Mouse (Mus musculus) Patski (cell line): ENCODE measurements at regions not wholly inside any gene's neighbourhood (a gene's known extent, or its start where the extent isn't known, plus 50 kb on each side); places are given as distances from the start of the nearest gene placed in this dataset.

Experiments used
- ATAC-seq: fragments of 100-300 bp; one replicate; pipeline ENCODE4 v1.8.0; 2021
- CTCF ChIA-PET: fragments of 350-600 bp; sonication (Branson Sonifier 250); formaldehyde crosslinking; loops from one replicate; lab custom pipeline; 2022; ENCODE audit warnings: inconsistent platforms; lab: Charles Lee
- POLR2A ChIA-PET: fragments of 350-600 bp; sonication (Branson Sonifier 250); formaldehyde crosslinking; loops from one replicate; lab custom pipeline; 2022; ENCODE audit warnings: antibody characterized with exemption, inconsistent platforms; lab: Charles Lee
- DNase-seq: peaks from one replicate; pipeline ENCODE4 v3.0.0-alpha.2; 2011; ENCODE audit warnings: low read depth, low spot score
- H3K27me3 ChIP-seq: fragments of 371-371 bp; one replicate; pipeline ENCODE4 v1.5.1; 2021
- CTCF ChIP-seq: fragments of 100-300 bp; IDR thresholded peaks from one replicate; pipeline ENCODE4 v1.5.1; 2021
- in situ Hi-C: fragments of 300-500 bp; cut with MboI; formaldehyde crosslinking; loops from 3 replicates; pipeline ENCODE4 v1.11.1; 2018; ENCODE audit warnings: low pct_unique_long_range_greater_than_20kb, mixed read lengths

GRCm38 (mm10) chr4:9065981-9066815 is 827.4 kb upstream of the Car8 start:
- in situ Hi-C loops, result no loop called here
- DNase-seq, result no peak
- POLR2A ChIA-PET, result no interaction called here
- no peak for TF ChIP-seq CTCF
- CTCF ChIA-PET, result interaction anchor here (1.2 kb wide), 1 partner anchor 18 kb away, joined by 3 read pairs; no protein-coding TSS in a partner anchor
- no peak for ATAC-seq
- H3K27me3 ChIP-seq, result no peaks in the 10 kb centered on the region

GRCm38 (mm10) chr4:9061941-9062340 is 823.1 kb upstream of the Car8 start:
- DNase-seq (no peak), ATAC-seq (no peak)
- CTCF ChIA-PET, result no interaction called here
- H3K27me3 ChIP-seq, result no peaks in the 10 kb centered on the region
- in situ Hi-C loops, result no loop called here
- TF ChIP-seq CTCF, result no peak
- POLR2A ChIA-PET, result no interaction called here

- ATAC-seq, result no peak
Observed at GRCm38 (mm10) chr4:9060221-9060620, 821.4 kb upstream of the Car8 start.

GRCm38 (mm10) chr4:9057676-9058075 is 818.8 kb upstream of the Car8 start:
- DNase-seq (no peak), ATAC-seq (no peak)
- TF ChIP-seq CTCF, result no peak
- CTCF ChIA-PET, result no interaction called here
- in situ Hi-C loops, result no loop called here
- POLR2A ChIA-PET, result no interaction called here
- no peaks in the 10 kb centered on the region for H3K27me3 ChIP-seq

More at GRCm38 (mm10) chr4:9060221-9060620, 821.4 kb upstream of the Car8 start:
- no peaks in the 10 kb centered on the region for H3K27me3 ChIP-seq
- POLR2A ChIA-PET, result no interaction called here
- DNase-seq, result no peak
- in situ Hi-C loops, result no loop called here
- TF ChIP-seq CTCF, result no peak
- CTCF ChIA-PET, result no interaction called here

- no peak for TF ChIP-seq CTCF
Observed at GRCm38 (mm10) chr4:9057113-9057512, 818.3 kb upstream of the Car8 start.

GRCm38 (mm10) chr4:9055876-9056275 is 817.0 kb upstream of the Car8 start:
- in situ Hi-C loops, result no loop called here
- DNase-seq (no peak), ATAC-seq (no peak)
- ChIA-PET CTCF (interaction anchor here (1.2 kb wide), 1 partner anchor 10 kb away, joined by 3 read pairs; no protein-coding TSS in a partner anchor), POLR2A (no interaction called here)
- no peaks in the 10 kb centered on the region for H3K27me3 ChIP-seq
- TF ChIP-seq CTCF, result no peak

More at GRCm38 (mm10) chr4:9057113-9057512, 818.3 kb upstream of the Car8 start:
- H3K27me3 ChIP-seq, result no peaks in the 10 kb centered on the region
- in situ Hi-C loops, result no loop called here
- ATAC-seq (no peak), DNase-seq (no peak)
- POLR2A ChIA-PET, result no interaction called here
- CTCF ChIA-PET, result no interaction called here

- in situ Hi-C loops, result no loop called here
- no peak for TF ChIP-seq CTCF
Observed at GRCm38 (mm10) chr4:9055266-9055820, 816.5 kb upstream of the Car8 start.

GRCm38 (mm10) chr4:9048817-9049216 is 810.0 kb upstream of the Car8 start:
- DNase-seq (no peak), ATAC-seq (no peak)
- POLR2A ChIA-PET, result no interaction called here
- TF ChIP-seq CTCF, result no peak
- H3K27me3 ChIP-seq, result no peaks in the 10 kb centered on the region
- CTCF ChIA-PET, result interaction anchor here (1.1 to 1.2 kb wide), 2 partner anchors 17 to 48 kb away, joined by 3 read pairs; no protein-coding TSS in a partner anchor
- in situ Hi-C loops, result no loop called here

More at GRCm38 (mm10) chr4:9055266-9055820, 816.5 kb upstream of the Car8 start:
- ChIA-PET POLR2A (no interaction called here), CTCF (interaction anchor here (1.2 kb wide), 1 partner anchor 9 kb away, joined by 3 read pairs; no protein-coding TSS in a partner anchor)
- no peaks in the 10 kb centered on the region for H3K27me3 ChIP-seq
- DNase-seq, result no peak
- ATAC-seq, result no peak

- in situ Hi-C loops, result no loop called here
- DNase-seq (no peak), ATAC-seq (no peak)
- no peaks in the 10 kb centered on the region for H3K27me3 ChIP-seq
- CTCF ChIA-PET, result interaction anchor here (1.4 kb wide), 1 partner anchor 9 kb away, joined by 3 read pairs; no protein-coding TSS in a partner anchor
- TF ChIP-seq CTCF, result no peak
- POLR2A ChIA-PET, result no interaction called here
Observed at GRCm38 (mm10) chr4:9047151-9047550, 808.3 kb upstream of the Car8 start.

- H3K27me3 ChIP-seq, result no peaks in the 10 kb centered on the region
- no peak for TF ChIP-seq CTCF
- ChIA-PET POLR2A (no interaction called here), CTCF (interaction anchor here (1.4 kb wide), 1 partner anchor 9 kb away, joined by 3 read pairs; no protein-coding TSS in a partner anchor)
- ATAC-seq (no peak), DNase-seq (no peak)
- in situ Hi-C loops, result no loop called here
Observed at GRCm38 (mm10) chr4:9046436-9046835, 807.6 kb upstream of the Car8 start.

GRCm38 (mm10) chr4:9046030-9046429 is 807.2 kb upstream of the Car8 start:
- CTCF ChIA-PET, result interaction anchor here (1.4 kb wide), 1 partner anchor 10 kb away, joined by 3 read pairs; no protein-coding TSS in a partner anchor
- in situ Hi-C loops, result no loop called here
- ATAC-seq, result no peak
- H3K27me3 ChIP-seq, result no peaks in the 10 kb centered on the region
- DNase-seq, result no peak
- POLR2A ChIA-PET, result no interaction called here
- no peak for TF ChIP-seq CTCF
